Mouse (Mus musculus) adrenal gland, adult 8-10 months (tissue): ENCODE data around the gene Vmn2r55. TPM values are rescaled to one million over a fixed set of nuclear protein-coding genes. Genes with fewer than 3 reads are reported as not detected.
"Not testable (repeated sequence)": the region's sequence is repeated elsewhere in the genome, so short reads cannot be mapped to it uniquely, and the experiment has no call there.

Source experiments
- DNase-seq: peaks from one replicate; pipeline ENCODE4 v3.0.0; 2022
- total RNA-seq, 4 experiments: library from RNA; stranded (reverse); gene quantifications; 2 replicates each; pipeline ENCODE4 v1.2.4; 2022

The Vmn2r55 gene
- under 1 TPM in 1 of 4 experiments, not detected in 3; 0.34 TPM for total RNA-seq

DNA sequence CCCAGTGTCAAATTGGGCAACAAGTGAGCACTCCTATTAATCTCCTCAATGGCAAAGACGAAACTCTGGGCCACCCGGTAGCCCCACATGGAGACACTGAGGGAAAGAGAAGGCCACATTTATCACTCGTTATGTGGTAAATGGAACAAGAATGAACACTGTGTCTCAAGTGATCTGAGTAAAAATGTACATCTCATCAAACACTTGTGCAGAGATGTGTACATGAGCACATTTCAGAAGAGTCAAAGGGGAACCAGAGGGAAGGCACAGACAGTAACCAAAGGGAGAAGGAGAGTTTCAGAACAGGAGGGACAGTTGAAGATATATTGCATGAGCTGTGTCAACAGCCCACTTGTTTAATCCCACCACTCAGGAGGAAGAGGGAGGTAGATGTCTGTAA is at the start of gene Vmn2r55:
Gene Vmn2r55, minus strand, starts transcription at position 101 of the 400 bp plus-strand sequence.
- not testable (repeated sequence) for DNase-seq

DNA sequence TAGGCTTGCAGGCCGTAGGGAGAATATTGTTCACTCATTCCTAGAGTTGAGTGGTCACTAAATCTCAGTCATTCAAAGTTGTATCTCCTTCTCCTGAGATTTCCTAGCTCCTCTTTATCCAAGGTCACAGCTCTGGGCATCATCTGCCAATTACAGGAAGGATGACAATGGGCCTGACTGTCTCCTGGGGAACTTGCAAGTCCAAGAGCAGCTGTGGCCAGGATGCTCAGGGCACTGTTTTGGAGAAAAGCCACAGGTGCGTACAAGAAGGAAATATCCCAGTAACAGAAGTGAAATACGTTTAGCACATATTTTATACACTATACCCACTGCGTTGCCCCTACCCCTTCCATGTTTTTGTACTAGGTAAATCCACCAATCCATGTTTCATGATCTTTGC is 44.6 kb downstream of the Vmn2r55 start, which contains the start of gene Vmn2r54:
Gene Vmn2r54, minus strand, starts transcription at position 101 of the 400 bp plus-strand sequence.
- not testable (repeated sequence) for DNase-seq

DNA sequence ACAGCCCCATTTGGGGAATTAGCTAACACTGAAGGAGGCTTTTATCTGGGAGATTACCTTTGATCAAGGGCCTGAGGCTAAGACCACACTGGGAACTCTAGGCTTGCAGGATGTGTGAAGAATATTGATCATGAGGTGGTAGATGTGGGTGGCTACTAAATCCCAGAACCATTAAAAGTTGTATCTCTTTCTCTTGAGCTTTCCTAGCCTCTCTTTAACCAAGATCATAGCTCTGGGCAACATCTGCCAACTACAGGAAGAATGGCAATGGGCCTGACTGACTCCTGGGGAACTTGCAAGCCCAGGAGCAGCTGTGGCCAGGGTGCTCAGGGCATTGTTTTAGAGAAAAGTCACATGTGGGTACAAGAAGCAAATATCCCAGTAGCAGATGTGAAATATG is 76.1 kb downstream of the Vmn2r55 start, which contains the start of gene Vmn2r53:
Gene Vmn2r53, minus strand, starts transcription at position 101 of the 400 bp plus-strand sequence.
- DNase-seq: no peak

Other genes starting within 250 kb of the Vmn2r55 start
- gene Zfp606, start 206.7 kb downstream of the Vmn2r55 start, total RNA-seq: 10 to 100 TPM in 3 of 4 experiments, 1 to 10 TPM in 1; 8.7 to 14.9 (median 12.4) TPM
- not detected for gene 2900092C05Rik, start 172.5 kb downstream of the Vmn2r55 start, total RNA-seq
- gene Vmn2r53, start 76.2 kb downstream of the Vmn2r55 start, total RNA-seq: under 1 TPM; 0.03 to 0.09 (median 0.08) TPM
- under 1 TPM in 1 of 4 experiments, not detected in 3; 0.12 TPM for gene Vmn2r54, start 44.7 kb downstream of the Vmn2r55 start, total RNA-seq
- under 1 TPM in 1 of 4 experiments, not detected in 3; 0.06 TPM for gene Vmn2r56, start 50.0 kb upstream of the Vmn2r55 start, total RNA-seq
- gene Zscan18, start 118.6 kb upstream of the Vmn2r55 start, total RNA-seq: 1 to 10 TPM; 6.0 to 7.8 (median 7.3) TPM
- 10 to 100 TPM; 10.8 to 15.6 (median 13.4) TPM for gene Zfp329, start 133.9 kb upstream of the Vmn2r55 start, total RNA-seq
- gene Zfp110, start 149.8 kb upstream of the Vmn2r55 start, total RNA-seq: 10 to 100 TPM; 23.0 to 30.1 (median 25.8) TPM
- 1 to 10 TPM; 3.5 to 6.3 (median 4.1) TPM for gene Zfp128, start 196.2 kb upstream of the Vmn2r55 start, total RNA-seq
- gene Zscan22, start 212.8 kb upstream of the Vmn2r55 start, total RNA-seq: 10 to 100 TPM; 12.0 to 19.1 (median 16.4) TPM
- 100 to 1,000 TPM; 901 to 965 (median 918) TPM for gene Rps5, start 237.3 kb upstream of the Vmn2r55 start, total RNA-seq
- gene Rnf225, start 242.4 kb upstream of the Vmn2r55 start, total RNA-seq: under 1 TPM; 0.20 to 0.38 (median 0.34) TPM